Mouse (Mus musculus): ENCODE results near the gene Asxl2.
A peak's percentile ranks its signal among the peaks of the same experiment; 100 is the strongest.

Gene Asxl2

DNA sequence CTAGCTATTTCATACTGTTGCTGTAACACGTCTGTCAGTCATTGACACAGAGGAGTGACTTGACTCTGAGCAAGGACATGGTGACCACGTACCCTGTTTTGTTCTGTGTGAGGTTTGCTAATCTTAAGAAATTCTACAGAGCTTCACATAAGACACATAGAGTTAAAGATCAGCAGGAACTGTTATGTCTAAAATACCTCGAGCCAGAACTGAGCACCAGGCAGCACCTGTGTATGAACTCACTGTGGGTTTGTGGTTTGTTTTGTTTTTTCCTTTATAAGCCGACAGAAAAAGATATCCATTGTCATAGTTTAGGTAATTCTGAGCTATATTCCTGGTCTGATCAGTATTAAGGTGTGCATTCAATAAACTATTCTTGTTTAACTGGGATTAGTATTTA, 120.8 kb downstream of the Asxl2 start:
- no peak for DNase-seq

- DNase-seq: no peak
Measured at GRCm38 (mm10) chr12:3547911-3548310, 121.3 kb downstream of the Asxl2 start.

GRCm38 (mm10) chr12:3548582-3549211, 122.0 kb downstream of the Asxl2 start:
- peak; percentile 76 for DNase-seq

- DNase-seq: no peak
Measured at GRCm38 (mm10) chr12:3550280-3550679, 123.6 kb downstream of the Asxl2 start.

All from right cerebral cortex, adult 18-20 months (tissue).